Mouse (Mus musculus): ENCODE results near the gene Uqcc2.

DNA sequence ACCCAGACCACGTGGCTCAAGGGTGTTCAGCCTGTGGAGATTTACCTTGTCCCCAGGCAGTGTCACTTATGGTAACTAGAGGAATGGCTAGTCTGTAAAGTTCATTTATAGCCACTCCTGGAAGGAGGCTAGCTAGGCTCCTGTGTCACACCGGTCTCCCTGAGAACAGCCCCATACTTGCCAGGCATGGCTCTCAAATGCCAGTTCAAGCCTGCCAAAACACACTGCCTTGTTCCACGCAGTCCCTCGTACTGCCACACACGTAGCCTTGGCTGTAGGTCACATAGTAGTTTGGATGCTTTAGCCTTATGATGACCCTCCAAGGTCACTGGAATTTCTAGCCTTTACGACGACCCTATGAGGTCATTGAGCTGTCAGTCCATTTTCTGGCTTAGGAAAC is 25.5 kb upstream of the Uqcc2 start:
- TF ChIP-seq CTCF (IDR thresholded peaks at IDR 0.05; ENCODE audit: control insufficient read depth, insufficient read depth, insufficient read length) = no peak
- no peak for TF ChIP-seq MAX (IDR thresholded peaks at IDR 0.05)
- TF ChIP-seq USF1 (IDR thresholded peaks at IDR 0.05; ENCODE audit: low read depth) = no peak
- TF ChIP-seq MYOG (IDR thresholded peaks at IDR 0.05; ENCODE audit: control insufficient read depth, extremely low read depth, insufficient read length) = no peak
- TF ChIP-seq MYOD1 (IDR thresholded peaks at IDR 0.05; ENCODE audit: control insufficient read depth, insufficient read length, low read depth) = no peak
- TF ChIP-seq CEBPB (IDR thresholded peaks at IDR 0.05; ENCODE audit: low read depth) = no peak
- TF ChIP-seq FOSL1 (IDR thresholded peaks at IDR 0.05; ENCODE audit: insufficient read depth, low read length, poor library complexity, severe bottlenecking) = no peak

All from C2C12 (cell line).